Mouse (Mus musculus): ENCODE results near the gene Tmem125.

DNA sequence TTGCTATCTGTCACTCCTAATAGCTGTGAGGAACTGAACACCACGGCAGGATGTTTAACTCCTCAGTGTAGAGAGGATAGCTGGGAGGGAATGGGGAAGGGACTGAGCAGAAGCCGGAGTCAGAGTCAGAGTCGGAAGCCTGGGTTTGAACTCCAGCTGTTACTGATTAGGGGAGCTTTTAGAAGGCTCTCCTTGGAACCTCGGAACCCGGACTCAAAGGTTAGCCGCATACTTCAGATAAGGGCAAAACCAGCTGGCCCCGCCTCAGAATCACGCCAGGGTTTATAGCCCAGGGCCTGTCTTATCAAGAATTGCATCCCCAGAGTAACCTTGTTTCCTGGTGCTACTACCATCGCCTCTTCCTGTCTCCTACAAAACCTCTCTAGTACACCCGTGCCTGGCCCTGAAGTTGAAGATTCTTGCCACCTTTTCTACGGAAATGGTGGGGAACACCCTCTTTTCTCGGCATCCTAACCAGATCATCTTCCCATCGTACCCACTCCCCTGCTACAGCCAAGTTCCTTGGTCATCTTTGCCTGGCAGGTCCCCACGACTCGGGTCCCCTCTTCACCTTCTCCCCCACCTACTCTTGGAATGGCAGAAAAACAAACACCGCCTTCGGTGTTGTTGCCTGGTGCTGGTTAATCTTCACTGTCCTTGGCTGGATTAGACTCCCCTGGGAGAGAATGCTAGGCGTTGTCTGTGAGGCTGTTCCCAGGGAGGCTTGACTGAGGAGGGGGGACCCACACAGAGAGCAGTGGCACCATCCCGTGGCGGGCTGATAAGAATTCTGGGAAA, 26.9 kb downstream of the Tmem125 start:
- TF ChIP-seq MAFK (IDR thresholded peaks at IDR 0.05; ENCODE audit: insufficient read depth, low read depth, low read length) (no peak), ZNF384 (IDR thresholded peaks at IDR 0.05; ENCODE audit: low read depth, low read length) (no peak)
